Mouse (Mus musculus) kidney, adult 2 months (tissue): ENCODE data around the gene Stard13. TPM values are rescaled to one million over a fixed set of nuclear protein-coding genes. Genes with fewer than 3 reads are reported as not detected.

Experiments used
- DNase-seq: peaks from one replicate; pipeline ENCODE4 v3.0.0; 2021
- H3K27ac ChIP-seq: fragments of 200-500 bp; 2 replicates; pipeline ENCODE4 v1.5.1; 2012; ENCODE audit warnings: low read depth, low read length, control low read depth, inconsistent platforms; ENCODE audit not compliant: insufficient read depth
- H3K27me3 ChIP-seq: fragments of 200-500 bp; replicated peaks from 2 replicates; pipeline ENCODE4 v1.6.1; 2012; ENCODE audit warnings: mild to moderate bottlenecking, moderate library complexity, low read length, inconsistent platforms; ENCODE audit not compliant: control insufficient read depth, insufficient read depth
- H3K36me3 ChIP-seq: fragments of 200-500 bp; 2 replicates; pipeline ENCODE4 v1.6.1; 2012; ENCODE audit warnings: mild to moderate bottlenecking, moderate library complexity, low read length, inconsistent platforms; ENCODE audit not compliant: control insufficient read depth, insufficient read depth
- H3K4me1 ChIP-seq: fragments of 200-500 bp; 2 replicates; pipeline ENCODE4 v1.6.1; 2011; ENCODE audit warnings: low read length; ENCODE audit not compliant: control insufficient read depth, insufficient read depth
- H3K4me3 ChIP-seq: fragments of 200-500 bp; 2 replicates; pipeline ENCODE4 v1.5.1; 2011; ENCODE audit warnings: mild to moderate bottlenecking, low read depth, low read length, control low read depth; ENCODE audit not compliant: insufficient read depth
- CTCF ChIP-seq: fragments of 200-500 bp; conservative IDR thresholded peaks from 2 replicates; pipeline ENCODE4 v1.5.1; 2011; ENCODE audit warnings: low read depth, mild to moderate bottlenecking, control low read depth, low read length, moderate library complexity, mixed read lengths; ENCODE audit not compliant: insufficient read depth, insufficient read length
- POLR2A ChIP-seq: fragments of 200-500 bp; IDR thresholded peaks from one replicate; pipeline ENCODE4 v1.6.1; 2011; ENCODE audit warnings: low read depth, low read length, control low read depth
- WGBS: fragments of 180-500 bp; shearing (Covaris S2); methylation state at CpG from one replicate; pipeline ENCODE4 v1.1.7; 2018; 5-methylcytosine and 5-hydroxymethylcytosine counted together
- polyA plus RNA-seq: library from polyadenylated mRNA; depleted of rRNA; stranded (reverse); fragments of >200 nt; gene quantifications from 2 replicates; pipeline ENCODE4 v1.2.3, GENCODE M21; 2012

Stard13 gene
- polyA plus RNA-seq, 1 experiment: 7.3 TPM

DNA sequence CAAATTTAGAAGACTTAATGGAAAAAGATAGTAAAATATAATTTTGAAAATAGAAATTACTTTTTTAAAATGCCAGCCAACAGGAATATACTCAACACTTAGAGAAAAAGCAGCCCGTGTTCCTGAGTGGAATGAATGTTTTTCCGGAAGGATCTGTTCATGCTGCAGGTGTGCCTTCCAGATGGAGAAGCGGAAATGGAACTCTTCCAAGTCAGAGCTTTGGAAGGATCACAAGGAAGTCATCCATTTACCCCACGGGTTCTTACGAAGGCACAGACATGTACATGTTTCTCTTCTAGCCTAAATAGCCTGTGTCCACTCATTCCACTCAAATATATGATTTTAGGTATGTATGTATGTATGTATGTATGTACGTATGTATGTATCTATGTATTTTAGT is 142.6 kb downstream of the Stard13 start:
- Histone ChIP-seq H3K36me3 (no peaks in the 10 kb centered on the region), H3K27me3 (no peaks in the 10 kb centered on the region), H3K4me1 (peaks cover 6% of the 10 kb centered on the region; the same call in 1 of the 2 replicates), H3K27ac (no peak overlapping the region), H3K4me3 (no peak overlapping the region)
- TF ChIP-seq CTCF (no peak), POLR2A (no peak)
- DNase-seq: peak; percentile 54
- 79% methylated on average over 6 of the region's 6 CpGs for WGBS

DNA sequence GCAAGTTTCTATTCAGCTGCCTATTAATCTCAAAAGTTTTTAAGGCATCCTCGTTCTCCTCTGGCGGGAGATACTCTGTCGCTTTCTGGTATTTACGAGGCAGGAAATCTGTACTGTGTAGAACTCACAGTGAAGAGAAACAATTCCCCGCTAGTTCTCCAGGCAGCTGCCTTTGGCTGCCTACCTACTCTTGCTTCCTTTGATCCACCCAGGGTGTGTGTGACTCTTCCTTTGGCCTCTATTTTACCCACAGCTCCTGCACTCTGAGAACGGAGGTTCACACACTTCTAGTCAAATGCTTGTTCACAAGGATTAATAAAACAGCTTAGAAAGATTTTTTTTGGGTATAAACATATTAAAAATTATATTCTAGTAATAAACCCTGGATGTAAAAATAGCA is 144.4 kb downstream of the Stard13 start:
- peaks cover 6% of the 10 kb centered on the region; the same call in 1 of the 2 replicates for H3K4me1 ChIP-seq
- no peaks in the 10 kb centered on the region for H3K36me3 ChIP-seq
- peak; percentile 58 for DNase-seq
- 0 out of 2 replicates have a peak overlapping the region, but pooled peaks have one; percentile 59 for H3K27ac ChIP-seq
- WGBS: 64% methylated on average over 6 of the region's 6 CpGs
- no peak overlapping the region for H3K4me3 ChIP-seq
- TF ChIP-seq POLR2A: no peak
- TF ChIP-seq CTCF: no peak
- H3K27me3 ChIP-seq: no peaks in the 10 kb centered on the region

DNA sequence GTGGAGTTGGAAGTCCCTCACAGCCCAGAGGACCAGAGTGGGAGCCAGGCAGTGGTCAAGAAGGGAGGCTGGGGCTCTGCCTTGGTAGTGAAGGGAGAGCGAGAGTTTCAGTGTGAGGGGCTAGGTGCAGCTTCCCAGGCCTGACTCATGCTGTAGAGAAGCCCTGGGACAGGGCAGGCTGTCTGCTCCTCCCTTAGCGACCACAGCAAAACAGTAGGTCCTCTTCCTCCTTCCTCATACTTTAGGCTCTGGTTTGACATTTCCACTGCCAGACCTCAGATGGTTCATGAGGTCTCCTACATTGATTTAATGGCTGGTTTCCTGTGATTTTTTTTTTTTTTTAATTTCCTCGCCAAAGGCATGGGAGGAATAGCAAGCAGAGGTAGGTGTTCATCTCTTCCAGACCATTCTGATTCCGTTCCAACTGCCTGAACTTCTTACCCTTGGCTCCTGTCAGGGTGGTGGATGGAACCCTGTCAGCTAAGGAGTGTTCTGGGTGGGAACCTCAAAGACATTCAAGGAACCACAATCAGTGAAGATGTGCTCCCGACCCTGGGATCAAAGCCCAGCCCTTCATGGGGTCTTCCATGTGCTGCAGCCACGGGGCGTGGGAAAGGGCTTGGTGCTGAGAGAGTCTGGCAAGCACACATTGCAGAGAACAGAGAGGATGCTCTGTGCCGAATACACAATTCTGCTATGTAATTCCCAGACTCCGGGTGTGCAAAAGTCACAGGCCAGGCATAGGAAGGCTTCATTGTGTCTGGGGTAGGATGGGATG is 147.0 kb downstream of the Stard13 start:
- H3K27ac ChIP-seq: peak overlapping the region; percentile 86

DNA sequence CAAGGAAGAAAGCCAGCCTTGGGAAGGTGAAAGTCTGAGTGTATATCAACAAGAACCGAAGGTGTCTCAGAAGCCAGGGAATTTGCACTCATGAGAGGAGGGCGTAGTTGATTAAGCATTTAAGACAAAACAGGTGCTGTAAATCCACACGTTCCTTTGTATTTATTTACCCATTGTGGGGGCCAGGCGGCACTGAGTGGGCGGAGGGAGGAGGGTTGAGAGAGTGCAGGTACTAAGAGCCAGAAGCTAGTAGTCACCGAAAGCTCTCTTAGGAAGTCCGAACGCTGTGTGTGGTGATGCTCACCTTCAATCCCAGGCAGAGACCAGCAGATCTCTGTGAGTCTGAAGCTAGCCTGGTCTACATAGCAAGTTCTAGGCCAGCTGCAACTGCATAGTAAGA is 147.9 kb downstream of the Stard13 start:
- 87% methylated on average over 8 of the region's 8 CpGs for WGBS
- no peaks in the 10 kb centered on the region for H3K36me3 ChIP-seq
- no peak overlapping the region for H3K4me3 ChIP-seq
- no peak overlapping the region for H3K27ac ChIP-seq
- H3K27me3 ChIP-seq: no peaks in the 10 kb centered on the region
- no peak for DNase-seq
- H3K4me1 ChIP-seq: 0 out of 2 replicates have a peak, but pooled peaks cover 6% of the 10 kb centered on the region
- TF ChIP-seq POLR2A (no peak), CTCF (no peak)

More for the DNA sequence above, 147.0 kb downstream of the Stard13 start:
- 58% methylated on average over 9 of the region's 9 CpGs for WGBS
- 0 out of 2 replicates have a peak, but pooled peaks cover 6% of the 10 kb centered on the region for H3K4me1 ChIP-seq
- peak; percentile 66 for DNase-seq
- no peaks in the 10 kb centered on the region for H3K27me3 ChIP-seq
- no peaks in the 10 kb centered on the region for H3K36me3 ChIP-seq
- TF ChIP-seq CTCF: no peak
- no peak for TF ChIP-seq POLR2A
- H3K4me3 ChIP-seq: no peak overlapping the region

DNA sequence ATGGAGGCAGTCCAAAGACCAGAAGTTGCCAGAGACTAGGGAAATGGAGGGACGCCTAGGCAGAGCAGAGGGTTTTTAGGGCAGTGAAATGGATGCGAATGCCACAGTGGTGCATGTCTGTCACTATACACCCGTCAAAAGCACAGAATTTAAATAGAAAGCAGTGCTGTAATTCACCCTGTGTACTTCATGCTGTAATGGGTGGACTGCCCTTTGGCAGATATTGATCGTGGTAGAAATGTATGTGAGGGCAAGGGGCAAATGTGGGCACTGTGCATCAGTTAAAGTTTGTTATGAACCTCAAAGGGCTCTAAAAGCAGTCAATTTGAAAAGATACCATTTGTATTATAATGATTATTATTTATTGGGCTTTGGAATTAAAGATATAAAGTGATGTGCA is 153.4 kb downstream of the Stard13 start:
- Histone ChIP-seq H3K27ac (no peak overlapping the region), H3K4me1 (no peaks in the 10 kb centered on the region), H3K36me3 (no peaks in the 10 kb centered on the region), H3K27me3 (no peaks in the 10 kb centered on the region), H3K4me3 (no peak overlapping the region)
- 85% methylated on average over 4 of the region's 4 CpGs for WGBS
- no peak for DNase-seq
- TF ChIP-seq POLR2A (no peak), CTCF (no peak)

DNA sequence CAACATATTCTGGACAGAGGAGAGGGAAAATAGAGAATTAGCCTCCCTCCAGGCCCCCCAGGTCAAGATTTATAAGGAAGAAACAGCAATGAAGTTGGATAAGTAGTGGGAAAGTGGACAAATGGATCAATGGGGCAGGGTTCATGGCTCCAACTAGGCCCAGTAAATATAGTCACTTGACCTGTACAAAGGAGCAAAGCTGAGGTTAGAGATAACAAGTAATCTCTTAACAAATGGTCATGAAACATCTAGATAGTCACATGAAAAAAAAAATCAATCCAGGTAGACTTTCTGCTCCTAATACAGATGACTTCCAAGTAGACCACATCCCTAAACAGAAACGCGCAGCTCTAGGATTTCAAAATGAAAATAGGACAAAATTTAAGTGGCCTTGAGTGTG is 155.7 kb downstream of the Stard13 start:
- no peak for TF ChIP-seq POLR2A
- TF ChIP-seq CTCF: no peak
- Histone ChIP-seq H3K4me1 (no peaks in the 10 kb centered on the region), H3K27me3 (no peaks in the 10 kb centered on the region), H3K4me3 (no peak overlapping the region), H3K36me3 (no peaks in the 10 kb centered on the region), H3K27ac (no peak overlapping the region)
- DNase-seq: no peak
- over 99% methylated on average over 2 of the region's 2 CpGs for WGBS

DNA sequence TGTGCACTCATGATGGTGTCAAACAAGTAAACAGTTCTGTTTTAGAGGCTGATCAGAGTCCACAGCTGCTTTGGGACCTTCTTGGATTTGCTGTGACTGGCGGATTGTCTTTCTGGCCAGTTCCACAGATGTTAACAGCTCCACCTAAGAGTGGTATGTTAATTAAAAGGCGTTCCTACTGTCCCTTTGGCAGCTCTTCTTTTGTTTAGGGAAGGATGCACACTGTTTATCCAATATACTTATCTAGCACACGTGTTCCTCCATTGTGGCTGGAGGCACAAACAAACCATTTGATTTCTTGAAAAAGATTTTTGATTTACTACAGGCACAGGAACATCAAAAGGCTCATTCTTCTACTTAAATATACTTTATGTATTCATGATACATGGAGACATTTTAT is 156.7 kb downstream of the Stard13 start:
- no peaks in the 10 kb centered on the region for H3K4me1 ChIP-seq
- WGBS: 77% methylated on average over 3 of the region's 3 CpGs
- no peak for DNase-seq
- no peak for TF ChIP-seq POLR2A
- no peak for TF ChIP-seq CTCF
- H3K27me3 ChIP-seq: no peaks in the 10 kb centered on the region
- H3K36me3 ChIP-seq: no peaks in the 10 kb centered on the region; the same call in 1 of the 2 replicates
- H3K4me3 ChIP-seq: no peak overlapping the region
- no peak overlapping the region for H3K27ac ChIP-seq

DNA sequence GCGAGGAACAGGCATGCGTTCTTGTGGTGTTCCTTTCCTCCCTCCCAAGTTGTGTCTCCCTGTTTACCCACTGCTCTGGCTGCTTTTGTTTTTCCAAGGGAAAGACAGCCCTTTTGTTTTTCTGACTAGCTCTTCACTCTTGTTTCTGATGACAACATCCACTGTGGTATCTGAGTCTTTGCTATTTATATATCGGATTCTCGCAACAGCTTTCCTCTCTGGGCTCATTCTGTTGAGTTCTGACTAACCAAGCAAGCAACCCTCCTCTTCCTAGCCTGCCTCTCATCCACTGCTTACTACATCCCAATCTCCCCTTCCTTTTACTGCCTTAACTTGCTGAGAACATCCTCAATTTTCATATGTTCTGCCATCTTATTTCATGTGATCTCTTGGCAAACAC is 159.4 kb downstream of the Stard13 start:
- TF ChIP-seq POLR2A: no peak
- no peak for TF ChIP-seq CTCF
- WGBS: 82% methylated on average over 4 of the region's 4 CpGs
- H3K36me3 ChIP-seq: no peaks in the 10 kb centered on the region; the same call in 1 of the 2 replicates

More for the DNA sequence above, 159.4 kb downstream of the Stard13 start:
- no peak overlapping the region for H3K27ac ChIP-seq
- H3K4me1 ChIP-seq: no peaks in the 10 kb centered on the region; the same call in 1 of the 2 replicates
- no peak overlapping the region for H3K4me3 ChIP-seq
- no peak for DNase-seq
- no peaks in the 10 kb centered on the region for H3K27me3 ChIP-seq
